Mouse (Mus musculus) ES-Bruce4 (cell line): ENCODE results near the gene Slc2a6. TPM values are rescaled to one million over a fixed set of nuclear protein-coding genes. Genes with fewer than 3 reads are reported as not detected.

Experiments used
- H3K27ac ChIP-seq: 2 replicates; pipeline ENCODE4 v1.5.1; 2012; ENCODE audit warnings: low read length, inconsistent platforms; ENCODE audit not compliant: insufficient read depth
- H3K27me3 ChIP-seq: 2 replicates; pipeline ENCODE4 v1.6.1; 2012; ENCODE audit warnings: mild to moderate bottlenecking, low read length, inconsistent platforms; ENCODE audit not compliant: control insufficient read depth, poor library complexity, insufficient read depth, severe bottlenecking
- H3K36me3 ChIP-seq: 2 replicates; pipeline ENCODE4 v1.6.1; 2012; ENCODE audit warnings: inconsistent platforms, mild to moderate bottlenecking, low read length, moderate library complexity; ENCODE audit not compliant: control insufficient read depth, poor library complexity, insufficient read depth, severe bottlenecking
- H3K4me1 ChIP-seq: one replicate; pipeline ENCODE4 v1.8.1; 2011; ENCODE audit warnings: low read length; ENCODE audit not compliant: control insufficient read depth, insufficient read depth
- H3K4me3 ChIP-seq: 2 replicates; pipeline ENCODE4 v1.5.1; 2011; ENCODE audit warnings: low read depth, mild to moderate bottlenecking, low read length
- H3K9ac ChIP-seq: 2 replicates; pipeline ENCODE4 v1.6.1; 2012; ENCODE audit warnings: low read depth, mild to moderate bottlenecking, inconsistent platforms; ENCODE audit not compliant: poor library complexity, severe bottlenecking
- H3K9me3 ChIP-seq: replicated peaks from 2 replicates; pipeline ENCODE4 v1.6.1; 2012; ENCODE audit warnings: mild to moderate bottlenecking, low read length, inconsistent platforms; ENCODE audit not compliant: control insufficient read depth, poor library complexity, insufficient read depth, severe bottlenecking
- CTCF ChIP-seq: IDR thresholded peaks from one replicate; pipeline ENCODE4 v1.8.1; 2011; ENCODE audit warnings: low read depth, low read length
- EP300 ChIP-seq: IDR thresholded peaks from 2 replicates; pipeline ENCODE4 v1.6.1; 2011; ENCODE audit warnings: low read depth, low read length; ENCODE audit not compliant: insufficient read depth
- POLR2A ChIP-seq: IDR thresholded peaks from one replicate; pipeline ENCODE4 v1.8.1; 2011; ENCODE audit warnings: low read length; ENCODE audit not compliant: insufficient read depth
- polyA plus RNA-seq: library from polyadenylated mRNA; stranded (reverse); fragments of >200 nt; gene quantifications from 2 replicates; pipeline ENCODE4 v1.2.4, GENCODE M21; 2011; ENCODE audit warnings: low read depth; ENCODE audit not compliant: missing spikeins, insufficient read depth, insufficient read length

Slc2a6 gene
- polyA plus RNA-seq, 1 experiment, result 3.9 TPM

DNA sequence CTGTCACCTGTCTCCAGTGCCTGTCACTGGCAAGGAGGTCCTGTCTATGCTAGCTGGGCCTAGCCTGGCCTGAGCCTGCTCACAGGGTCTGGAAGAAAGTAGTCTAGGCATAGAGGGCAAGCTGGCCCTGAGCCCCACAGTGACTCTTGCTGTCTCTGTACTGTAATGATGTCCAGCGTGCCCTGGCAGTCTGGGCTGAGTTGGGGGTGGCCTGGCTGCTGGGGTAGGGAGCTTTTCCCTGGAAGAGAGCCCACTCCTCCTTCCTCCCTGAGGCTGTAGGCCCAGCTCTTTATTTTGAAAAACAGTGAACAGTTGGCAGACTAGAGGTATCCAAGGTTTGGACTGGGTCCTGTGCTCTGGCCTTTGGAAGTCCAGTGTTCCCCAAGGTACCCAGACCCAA lies 6.7 kb downstream of the Slc2a6 start:
- Histone ChIP-seq H3K36me3 (no peaks in the 10 kb centered on the region), H3K4me3 (no peak overlapping the region)
- TF ChIP-seq EP300 (no peak), POLR2A (no peak), CTCF (no peak)

DNA sequence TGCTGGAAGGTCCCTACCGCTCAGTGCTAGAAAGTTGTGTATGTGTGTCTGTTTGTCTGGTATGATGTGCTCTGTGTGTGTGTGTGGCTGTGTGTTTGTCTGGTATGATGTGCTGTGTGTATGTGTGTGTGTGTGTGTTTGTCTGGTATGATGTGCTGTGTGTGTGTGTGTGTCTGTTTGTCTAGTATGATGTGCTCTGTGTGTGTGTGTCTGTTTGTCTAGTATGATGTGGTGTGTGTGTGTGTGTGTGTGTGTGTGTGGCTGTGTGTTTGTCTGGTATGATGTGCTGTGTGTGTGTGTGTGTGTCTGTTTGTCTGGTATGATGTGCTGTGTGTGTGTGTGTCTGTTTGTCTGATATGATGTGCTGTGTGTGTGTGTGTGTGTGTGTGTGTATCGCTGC lies 8.3 kb downstream of the Slc2a6 start:
- H3K9ac ChIP-seq, result no peak overlapping the region
- no peaks in the 10 kb centered on the region for H3K9me3 ChIP-seq
- H3K4me1 ChIP-seq, result no peaks in the 10 kb centered on the region
- no peak overlapping the region for H3K27ac ChIP-seq
- H3K27me3 ChIP-seq, result no peaks in the 10 kb centered on the region
- no peak overlapping the region for H3K4me3 ChIP-seq
- no peak for TF ChIP-seq CTCF
- TF ChIP-seq EP300, result no peak
- TF ChIP-seq POLR2A, result no peak
- no peaks in the 10 kb centered on the region for H3K36me3 ChIP-seq

More for the DNA sequence above, 6.7 kb downstream of the Slc2a6 start:
- H3K4me1 ChIP-seq, result no peaks in the 10 kb centered on the region
- no peak overlapping the region for H3K27ac ChIP-seq
- H3K9ac ChIP-seq, result no peak overlapping the region
- no peaks in the 10 kb centered on the region for H3K9me3 ChIP-seq
- no peaks in the 10 kb centered on the region for H3K27me3 ChIP-seq

DNA sequence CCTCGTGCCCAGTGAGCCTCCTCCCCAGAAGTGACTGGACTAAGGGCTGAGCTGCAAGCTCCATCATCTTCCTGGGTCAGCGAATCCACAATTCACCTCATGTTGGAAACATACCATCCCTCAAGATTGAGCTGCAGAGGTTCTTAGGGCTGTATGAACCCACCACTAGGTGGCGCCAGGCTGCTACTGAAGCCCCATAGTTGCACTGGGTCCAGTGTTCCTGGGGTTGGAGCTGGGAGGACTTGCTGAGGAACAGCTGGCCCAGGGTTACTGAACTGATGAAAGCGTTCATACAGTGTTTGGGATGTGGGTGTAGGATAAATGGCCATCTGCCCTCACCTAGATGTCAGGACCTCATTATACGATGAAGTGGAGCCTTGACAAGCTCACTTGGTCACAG lies 10.0 kb downstream of the Slc2a6 start:
- Histone ChIP-seq H3K4me3 (no peak overlapping the region), H3K27me3 (no peaks in the 10 kb centered on the region), H3K9ac (no peak overlapping the region), H3K4me1 (no peaks in the 10 kb centered on the region), H3K36me3 (no peaks in the 10 kb centered on the region), H3K9me3 (no peaks in the 10 kb centered on the region), H3K27ac (no peak overlapping the region)
- no peak for TF ChIP-seq EP300
- TF ChIP-seq POLR2A, result no peak
- peak; percentile 97 for TF ChIP-seq CTCF

DNA sequence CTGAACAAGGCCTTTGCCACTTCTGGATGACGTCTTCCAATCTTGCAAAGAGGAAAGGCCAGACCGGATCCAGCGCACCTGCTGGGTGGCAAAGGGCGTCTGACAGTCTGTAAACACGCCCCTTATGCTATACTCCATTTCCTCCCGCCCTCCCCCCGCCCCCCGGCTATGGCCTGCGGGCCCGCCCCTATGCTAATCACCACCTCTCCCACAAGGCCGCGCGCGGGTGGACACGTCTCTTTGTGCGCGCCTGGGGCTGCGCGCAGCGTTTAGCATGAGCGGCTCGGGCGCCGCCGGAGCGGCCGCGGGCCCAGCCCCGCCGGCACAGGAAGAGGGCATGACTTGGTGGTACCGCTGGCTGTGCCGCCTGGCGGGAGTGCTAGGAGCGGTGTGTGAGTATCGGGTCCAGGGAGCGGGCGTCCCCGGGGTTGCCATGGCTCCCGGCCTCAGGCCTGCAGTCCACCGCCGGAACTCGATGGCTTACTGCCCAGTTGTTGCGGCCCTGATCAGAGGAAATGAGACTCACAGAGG lies 18.0 kb downstream of the Slc2a6 start, which contains the start of gene Cacfd1:
Cacfd1 (plus strand) TSS at position 213 of the 531 bp plus-strand sequence.
- TF ChIP-seq POLR2A (no peak), CTCF (no peak), EP300 (no peak)

DNA sequence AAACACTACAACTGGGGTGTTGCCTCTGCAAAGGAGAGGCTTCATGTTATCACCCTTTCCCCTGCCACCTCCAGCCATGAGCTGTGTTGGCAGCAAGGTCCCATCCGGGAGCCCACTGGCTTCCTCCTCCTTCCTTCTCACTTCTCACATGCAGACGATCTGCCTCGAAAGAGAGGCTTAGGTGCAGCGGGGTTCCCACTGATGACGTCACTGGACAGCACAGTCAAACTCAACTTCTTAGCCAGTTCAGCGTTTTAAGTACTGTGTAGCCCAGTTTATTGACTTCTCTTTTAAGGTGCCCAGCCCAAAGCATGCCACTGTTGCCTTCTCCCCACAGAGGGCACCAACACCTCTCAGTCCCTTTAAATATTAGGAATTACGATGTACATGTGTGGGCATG lies 20.1 kb downstream of the Slc2a6 start:
- no peaks in the 10 kb centered on the region for H3K9me3 ChIP-seq
- H3K4me1 ChIP-seq, result peaks cover 1% of the 10 kb centered on the region
- H3K27ac ChIP-seq, result no peak overlapping the region
- no peaks in the 10 kb centered on the region for H3K36me3 ChIP-seq
- no peak overlapping the region for H3K9ac ChIP-seq
- H3K27me3 ChIP-seq, result no peaks in the 10 kb centered on the region
- H3K4me3 ChIP-seq, result no peak overlapping the region
- no peak for TF ChIP-seq EP300
- TF ChIP-seq CTCF, result no peak
- no peak for TF ChIP-seq POLR2A

More for the DNA sequence above, 18.0 kb downstream of the Slc2a6 start, which contains the start of gene Cacfd1:
- no peaks in the 10 kb centered on the region for H3K9me3 ChIP-seq
- H3K4me3 ChIP-seq, result peak within 1 kb of the TSS; percentile 78
- no peak within 1 kb of the TSS for H3K27ac ChIP-seq
- peak within 1 kb of the TSS; percentile 79 for H3K9ac ChIP-seq
- H3K27me3 ChIP-seq, result no peaks in the 10 kb centered on the region
- no peaks in the 10 kb centered on the region for H3K36me3 ChIP-seq
- H3K4me1 ChIP-seq, result peaks cover 1% of the 10 kb centered on the region

DNA sequence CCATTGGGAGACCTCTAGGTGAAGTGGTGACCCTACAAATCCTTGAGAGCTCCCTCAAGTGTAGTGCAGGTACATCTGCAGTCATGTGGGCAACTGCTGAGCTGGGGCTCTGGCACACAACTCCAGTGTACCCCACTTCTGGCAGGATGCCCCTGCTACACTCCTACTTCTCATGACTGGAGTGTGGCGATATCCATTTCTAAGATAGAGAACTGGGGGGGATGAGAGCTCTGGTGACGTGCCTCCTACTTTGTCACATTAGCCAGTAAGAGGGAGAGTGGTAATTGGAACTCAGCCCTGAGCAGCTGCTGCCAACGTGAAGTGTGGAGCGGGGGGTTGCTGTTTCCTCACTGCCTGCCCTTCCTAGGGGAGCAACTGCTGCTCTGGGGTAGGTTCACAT lies 21.5 kb downstream of the Slc2a6 start:
- H3K36me3 ChIP-seq, result no peaks in the 10 kb centered on the region
- H3K9me3 ChIP-seq, result no peaks in the 10 kb centered on the region
- H3K27me3 ChIP-seq, result no peaks in the 10 kb centered on the region
- H3K4me1 ChIP-seq, result peaks cover 1% of the 10 kb centered on the region
- no peak overlapping the region for H3K9ac ChIP-seq
- no peak overlapping the region for H3K27ac ChIP-seq
- H3K4me3 ChIP-seq, result no peak overlapping the region
- no peak for TF ChIP-seq EP300
